Mouse (Mus musculus) hindbrain, postnatal 0 days (tissue): Measurements from ENCODE around the gene 5031439G07Rik. TPM values are rescaled to one million over a fixed set of nuclear protein-coding genes. Genes with fewer than 3 reads are reported as not detected.
"Not testable (repeated sequence)": the region's sequence is repeated elsewhere in the genome, so short reads cannot be mapped to it uniquely, and the experiment has no call there.

Experiments used
- ATAC-seq: fragments of 200-750 bp; cut with Nextera tagmentation; 2 replicates; pipeline ENCODE4 v1.8.0; 2017; ENCODE audit warnings: mild to moderate bottlenecking, moderate TSS enrichment, moderate library complexity
- DNase-seq: peaks from one replicate; pipeline ENCODE4 v3.0.0-alpha.2; 2015; ENCODE audit warnings: low spot score
- H3K27ac ChIP-seq: fragments of 300-500 bp; sonication (generic); 2 replicates; pipeline ENCODE4 v1.5.1; 2014; ENCODE audit warnings: mild to moderate bottlenecking
- H3K27me3 ChIP-seq: fragments of 300-500 bp; sonication (generic); 2 replicates; pipeline ENCODE4 v1.6.1; 2014; ENCODE audit warnings: low read length, mixed read lengths; ENCODE audit not compliant: insufficient read depth
- H3K36me3 ChIP-seq: fragments of 300-500 bp; sonication (generic); 2 replicates; pipeline ENCODE4 v1.6.1; 2014; ENCODE audit warnings: low read length, mixed read lengths; ENCODE audit not compliant: insufficient read depth
- H3K4me1 ChIP-seq: fragments of 300-500 bp; sonication (generic); 2 replicates; pipeline ENCODE4 v1.6.1; 2014; ENCODE audit warnings: antibody characterized with exemption, low read length, mixed read lengths; ENCODE audit not compliant: insufficient read depth
- H3K4me2 ChIP-seq: fragments of 300-500 bp; sonication (generic); 2 replicates; pipeline ENCODE4 v1.6.1; 2014; ENCODE audit warnings: low read depth, mild to moderate bottlenecking, low read length, moderate library complexity, mixed read lengths
- H3K4me3 ChIP-seq: fragments of 300-500 bp; sonication (generic); 2 replicates; pipeline ENCODE4 v1.5.1; 2014; ENCODE audit warnings: low read length
- H3K9ac ChIP-seq: fragments of 300-500 bp; sonication (generic); replicated peaks from 2 replicates; pipeline ENCODE4 v1.6.1; 2014; ENCODE audit warnings: mild to moderate bottlenecking, low read length, moderate library complexity, mixed read lengths
- H3K9me3 ChIP-seq: fragments of 300-500 bp; sonication (generic); 2 replicates; pipeline ENCODE4 v1.6.1; 2016; ENCODE audit warnings: low read length, mixed read lengths
- CTCF ChIP-seq: IDR thresholded peaks from 2 replicates; pipeline ENCODE4 v1.5.1; 2016; ENCODE audit warnings: antibody characterized with exemption, control low read depth, low read depth
- WGBS: fragments of 180-500 bp; shearing (Covaris S2); extraction: QIAGEN DNeasy Blood & Tissue Kit; methylation state at CpG from one replicate; pipeline ENCODE4 v1.1.7; 2014; 5-methylcytosine and 5-hydroxymethylcytosine counted together
- polyA plus RNA-seq: library from polyadenylated mRNA; unstranded; fragments of >200 nt; fragmentation: Nextera tagmentation; extraction: Ambion mirVana; gene quantifications from 2 replicates; pipeline ENCODE4 v1.2.1, GENCODE M21; 2015
- total RNA-seq: library from RNA; depleted of rRNA; stranded (reverse); fragments of >200 nt; gene quantifications from 2 replicates; pipeline ENCODE4 v1.2.3, GENCODE M21; 2014; rRNA removed

Gene 5031439G07Rik
- total RNA-seq, result 123 and 127 TPM in 2 replicates
- 23.0 and 23.6 TPM in 2 replicates for polyA plus RNA-seq

DNA sequence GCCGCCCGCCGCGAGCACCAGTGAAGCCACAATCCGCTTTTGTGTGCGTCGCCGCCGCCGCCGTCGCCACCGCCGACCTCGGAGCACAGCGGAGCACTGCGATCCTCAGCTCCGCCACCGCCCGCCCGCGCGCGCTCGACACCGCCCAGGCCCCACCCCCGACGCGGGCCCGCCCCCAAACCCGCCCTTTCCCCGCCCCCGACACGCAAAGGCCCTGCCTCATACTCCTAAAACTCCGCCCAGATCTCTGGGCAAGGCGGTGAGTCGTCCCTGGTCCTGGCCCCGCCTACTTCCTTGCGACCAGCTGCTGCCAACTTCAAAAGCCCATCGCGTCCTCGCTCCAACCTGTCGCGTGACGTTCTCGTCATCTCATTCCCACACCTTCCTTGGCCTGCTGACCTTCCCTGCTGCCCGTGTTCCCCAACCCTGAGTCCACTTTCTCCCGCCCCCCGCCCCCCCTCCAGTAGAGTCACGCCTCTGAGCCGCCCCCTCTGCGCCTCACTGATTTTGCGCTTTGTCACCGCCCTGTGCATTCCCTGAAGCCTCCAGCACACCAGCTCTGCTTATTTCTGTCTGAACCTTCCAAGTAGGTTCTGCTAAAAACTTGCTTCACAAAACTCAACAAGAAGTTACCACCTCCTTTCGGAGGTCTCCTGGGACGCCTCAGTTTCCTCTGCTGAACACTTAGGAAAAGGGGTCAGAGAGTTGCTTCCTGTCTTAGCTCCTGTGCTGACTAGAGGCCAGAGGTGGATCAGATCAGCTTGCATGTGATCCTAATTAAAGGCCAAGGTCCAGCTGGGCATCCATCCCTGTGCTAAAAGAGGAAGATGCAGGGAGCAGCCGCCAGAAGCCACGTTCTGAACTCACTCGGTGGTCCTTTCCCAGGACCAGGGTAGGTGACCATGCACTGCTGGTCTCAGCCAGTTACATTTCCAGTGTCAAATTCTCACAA is at the start of gene 5031439G07Rik:
TSS of gene 5031439G07Rik (minus strand) at position 678 of the 952 bp plus-strand sequence.
- Histone ChIP-seq H3K4me2 (peak within 1 kb of the TSS; percentile 93), H3K4me3 (peak within 1 kb of the TSS; percentile 82), H3K9me3 (no peaks in the 10 kb centered on the region), H3K4me1 (peaks cover 27% of the 10 kb centered on the region), H3K36me3 (no peaks in the 10 kb centered on the region), H3K9ac (peak within 1 kb of the TSS; percentile 97), H3K27me3 (no peaks in the 10 kb centered on the region), H3K27ac (peak within 1 kb of the TSS; percentile 90)
- DNase-seq (peak; percentile 97), ATAC-seq (peak; percentile 95)
- 2% methylated on average over 28 of the region's 59 CpGs for WGBS
- no peak for TF ChIP-seq CTCF

DNA sequence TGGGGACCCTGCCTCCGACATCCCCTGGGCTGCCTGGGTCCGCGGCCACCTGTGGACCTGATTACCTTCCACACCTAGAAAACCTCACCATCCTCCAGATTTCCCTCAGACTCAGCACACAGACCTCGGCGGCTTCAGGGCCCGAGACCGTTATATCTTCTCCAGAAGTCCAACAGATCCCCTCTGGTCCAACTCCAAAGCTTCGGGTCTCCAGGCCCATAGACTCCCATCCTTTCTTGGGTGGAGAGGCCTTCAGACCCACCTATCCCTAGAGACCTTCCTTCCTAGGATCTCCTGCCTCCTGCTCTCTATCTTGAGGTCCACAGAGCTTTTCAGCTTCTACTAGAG is 49.0 kb upstream of the 5031439G07Rik start:
- ATAC-seq (no peak), DNase-seq (peak; percentile 20)
- Histone ChIP-seq H3K4me2 (peak overlapping the region; percentile 93), H3K4me3 (peak overlapping the region; percentile 80), H3K4me1 (peaks cover 19% of the 10 kb centered on the region), H3K9me3 (no peaks in the 10 kb centered on the region), H3K27ac (peak overlapping the region; percentile 76; the same call in 1 of the 2 replicates), H3K36me3 (no peaks in the 10 kb centered on the region), H3K9ac (peak overlapping the region; percentile 85), H3K27me3 (no peaks in the 10 kb centered on the region)
- WGBS, result 5% methylated on average over 8 of the region's 8 CpGs
- no peak for TF ChIP-seq CTCF

GRCm38 (mm10) chr15:85036566-85037342 is 48.4 kb upstream of the 5031439G07Rik start:
- TF ChIP-seq CTCF, result no peak
- DNase-seq (peak; percentile 99), ATAC-seq (peak; percentile 96)
- peak overlapping the region; percentile 80 for H3K4me3 ChIP-seq
- H3K9me3 ChIP-seq, result no peaks in the 10 kb centered on the region
- H3K27me3 ChIP-seq, result no peaks in the 10 kb centered on the region
- H3K27ac ChIP-seq, result peak overlapping the region; percentile 76
- no peaks in the 10 kb centered on the region for H3K36me3 ChIP-seq
- peak overlapping the region; percentile 85 for H3K9ac ChIP-seq
- H3K4me1 ChIP-seq, result peaks cover 19% of the 10 kb centered on the region
- peak overlapping the region; percentile 93 for H3K4me2 ChIP-seq
- WGBS, result under 1% methylated on average over 56 of the region's 75 CpGs

- H3K9me3 ChIP-seq, ATAC-seq, H3K4me3 ChIP-seq, H3K27me3 ChIP-seq, DNase-seq, H3K4me2 ChIP-seq, H3K27ac ChIP-seq, H3K36me3 ChIP-seq, H3K9ac ChIP-seq: not testable (repeated sequence)
- peaks cover 19% of the 10 kb centered on the region for H3K4me1 ChIP-seq
- 62% methylated on average over 7 of the region's 7 CpGs for WGBS
Measured at GRCm38 (mm10) chr15:85033916-85034315, 45.6 kb upstream of the 5031439G07Rik start.

GRCm38 (mm10) chr15:85031866-85032265 is 43.5 kb upstream of the 5031439G07Rik start:
- Histone ChIP-seq H3K36me3 (no peaks in the 10 kb centered on the region), H3K4me3 (no peak overlapping the region), H3K4me1 (0 out of 2 replicates have a peak, but pooled peaks cover 8% of the 10 kb centered on the region), H3K9me3 (no peaks in the 10 kb centered on the region), H3K9ac (no peak overlapping the region), H3K27me3 (no peaks in the 10 kb centered on the region), H3K27ac (no peak overlapping the region), H3K4me2 (no peak overlapping the region)
- ATAC-seq (no peak), DNase-seq (peak; percentile 60)
- no peak for TF ChIP-seq CTCF
- 44% methylated on average over 3 of the region's 3 CpGs for WGBS

DNA sequence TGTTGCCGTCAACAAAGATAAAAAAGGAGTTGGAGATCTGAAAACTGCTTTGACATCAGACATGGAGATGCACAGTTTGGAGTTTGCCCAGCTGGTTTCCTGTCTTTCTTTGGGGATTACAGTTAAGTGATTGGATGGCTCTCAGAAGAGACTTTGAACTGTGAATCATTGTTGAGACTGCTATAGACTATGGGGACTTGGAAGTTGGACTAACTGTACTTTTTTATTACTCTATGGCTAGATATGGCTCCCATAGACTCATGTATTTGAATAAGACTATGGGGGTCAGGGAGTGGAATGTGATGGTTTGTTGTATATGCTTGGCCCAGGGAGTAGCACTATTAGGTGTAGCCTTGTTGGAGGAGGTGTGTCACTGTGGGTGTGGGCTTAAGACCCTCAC is 42.3 kb upstream of the 5031439G07Rik start:
- not testable (repeated sequence) for DNase-seq, H3K27ac ChIP-seq, H3K36me3 ChIP-seq, H3K27me3 ChIP-seq, H3K9me3 ChIP-seq, H3K4me2 ChIP-seq, ATAC-seq, H3K9ac ChIP-seq, H3K4me1 ChIP-seq, H3K4me3 ChIP-seq
- 82% methylated on average over 1 of the region's 1 CpGs for WGBS

- H3K4me3 ChIP-seq, H3K27ac ChIP-seq, ATAC-seq, H3K9ac ChIP-seq, DNase-seq, H3K36me3 ChIP-seq, H3K27me3 ChIP-seq, H3K9me3 ChIP-seq, H3K4me1 ChIP-seq, H3K4me2 ChIP-seq: not testable (repeated sequence)
- 52% methylated on average over 1 of the region's 1 CpGs for WGBS
Measured at GRCm38 (mm10) chr15:85028648-85029047, 40.3 kb upstream of the 5031439G07Rik start, which contains the start of gene Fam118a. Fam118a (plus strand) TSS chr15:85028948.
